Mouse (Mus musculus): ENCODE measurements around the gene Rgs6.

GRCm38 (mm10) chr12:82647876-82648275, 59.8 kb downstream of the Rgs6 start:
- TF ChIP-seq CTCF (IDR thresholded peaks at IDR 0.05; ENCODE audit: insufficient read depth, low read length): no peak
- no peak for TF ChIP-seq POLR2A (IDR thresholded peaks at IDR 0.05; ENCODE audit: borderline replicate concordance, extremely low read depth, low read depth, low read length)
